Mouse (Mus musculus) megakaryocyte, embryonic 14.5 days (primary cell): ENCODE measurements around the gene Col3a1.

Experiments
- FLI1 ChIP-seq: IDR thresholded peaks from 2 replicates; pipeline ENCODE4 v1.6.1; 2012; ENCODE audit warnings: low read length, inconsistent platforms, mixed read lengths
- GATA1 ChIP-seq: IDR thresholded peaks from 3 replicates; pipeline ENCODE4 v1.6.1; 2012; ENCODE audit warnings: mixed read lengths, low read length, inconsistent platforms, borderline replicate concordance

- TF ChIP-seq GATA1 (no peak), FLI1 (no peak)
Observed at GRCm38 (mm10) chr1:45313696-45314295, 2.5 kb downstream of the Col3a1 start.
